Mouse (Mus musculus) kidney, embryonic 16.5 days (tissue): ENCODE data around the gene Plagl1. TPM values are rescaled to one million over a fixed set of nuclear protein-coding genes. Genes with fewer than 3 reads are reported as not detected.
A peak's percentile ranks its signal among the peaks of the same experiment; 100 is the strongest.

Source experiments
- ATAC-seq: fragments of 200-750 bp; cut with Nextera tagmentation; 2 replicates; pipeline ENCODE4 v1.8.0; 2017; ENCODE audit warnings: moderate TSS enrichment; ENCODE audit not compliant: low FRiP score, low TSS enrichment
- H3K27ac ChIP-seq: fragments of 300-500 bp; sonication (generic); 2 replicates; pipeline ENCODE4 v1.5.1; 2014; ENCODE audit warnings: low read length
- H3K27me3 ChIP-seq: fragments of 300-500 bp; sonication (generic); 2 replicates; pipeline ENCODE4 v1.6.1; 2014; ENCODE audit warnings: low read length, control low read depth, mixed read lengths; ENCODE audit not compliant: insufficient read depth
- H3K36me3 ChIP-seq: fragments of 300-500 bp; sonication (generic); 2 replicates; pipeline ENCODE4 v1.6.1; 2014; ENCODE audit warnings: low read length, control low read depth, mixed read lengths; ENCODE audit not compliant: insufficient read depth
- H3K4me1 ChIP-seq: fragments of 300-500 bp; sonication (generic); 2 replicates; pipeline ENCODE4 v1.6.1; 2014; ENCODE audit warnings: low read length, control low read depth, mixed read lengths; ENCODE audit not compliant: insufficient read depth
- H3K4me2 ChIP-seq: fragments of 300-500 bp; sonication (generic); replicated peaks from 2 replicates; pipeline ENCODE4 v1.6.1; 2014; ENCODE audit warnings: low read depth, low read length
- H3K4me3 ChIP-seq: fragments of 300-500 bp; sonication (generic); 2 replicates; pipeline ENCODE4 v1.5.1; 2014; ENCODE audit warnings: mild to moderate bottlenecking, low read length
- H3K9ac ChIP-seq: fragments of 300-500 bp; sonication (generic); replicated peaks from 2 replicates; pipeline ENCODE4 v1.6.1; 2014; ENCODE audit warnings: low read length
- H3K9me3 ChIP-seq: fragments of 300-500 bp; sonication (generic); 2 replicates; pipeline ENCODE4 v1.6.1; 2016; ENCODE audit warnings: low read length, control low read depth
- WGBS: fragments of 180-500 bp; shearing (Covaris S2); extraction: QIAGEN DNeasy Blood & Tissue Kit; methylation state at CpG from one replicate; pipeline ENCODE4 v1.1.7; 2014; 5-methylcytosine and 5-hydroxymethylcytosine counted together
- polyA plus RNA-seq: library from polyadenylated mRNA; unstranded; fragments of >200 nt; fragmentation: Nextera tagmentation; extraction: Ambion mirVana; gene quantifications from 2 replicates; pipeline ENCODE4 v1.2.1, GENCODE M21; 2015

Gene Plagl1
- polyA plus RNA-seq, 1 experiment from 2014 or later = 83.8 TPM

DNA sequence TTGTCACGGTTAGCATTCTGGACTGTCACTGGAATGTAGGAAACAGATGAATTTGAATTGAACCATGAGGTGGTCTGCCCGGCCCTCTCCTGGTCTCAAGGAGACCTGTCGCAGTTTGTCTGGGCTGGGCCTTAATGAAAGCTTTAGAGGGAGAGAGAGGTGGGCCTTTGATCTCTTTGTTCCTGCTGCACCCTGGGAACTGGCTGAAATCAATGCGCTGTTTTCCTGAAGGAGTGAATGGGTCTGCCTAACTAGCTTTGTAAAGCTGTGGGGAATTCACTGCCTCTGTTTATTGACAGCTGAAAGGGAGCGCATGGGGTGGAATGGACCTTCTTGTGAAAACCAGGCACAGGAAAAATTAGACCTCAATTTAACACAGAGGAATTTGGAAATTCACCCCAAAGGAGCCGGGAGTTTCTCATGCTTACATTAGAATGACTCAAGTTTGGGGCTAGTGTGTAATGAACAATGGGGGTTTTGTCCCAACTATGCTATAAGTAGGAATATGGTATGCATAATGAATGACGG is 47.8 kb downstream of the Plagl1 start:
- Histone ChIP-seq H3K9me3 (no peaks in the 10 kb centered on the region), H3K27me3 (no peaks in the 10 kb centered on the region), H3K36me3 (no peaks in the 10 kb centered on the region), H3K9ac (peak overlapping the region; percentile 3; the same call in 1 of the 2 replicates), H3K27ac (peak overlapping the region; percentile 56), H3K4me1 (peaks cover 49% of the 10 kb centered on the region), H3K4me2 (no peak overlapping the region), H3K4me3 (no peak overlapping the region)
- 22% methylated on average over 7 of the region's 7 CpGs for WGBS
- ATAC-seq = no peak

GRCm38 (mm10) chr10:13108847-13109246 is 48.5 kb downstream of the Plagl1 start:
- no peak for ATAC-seq

DNA sequence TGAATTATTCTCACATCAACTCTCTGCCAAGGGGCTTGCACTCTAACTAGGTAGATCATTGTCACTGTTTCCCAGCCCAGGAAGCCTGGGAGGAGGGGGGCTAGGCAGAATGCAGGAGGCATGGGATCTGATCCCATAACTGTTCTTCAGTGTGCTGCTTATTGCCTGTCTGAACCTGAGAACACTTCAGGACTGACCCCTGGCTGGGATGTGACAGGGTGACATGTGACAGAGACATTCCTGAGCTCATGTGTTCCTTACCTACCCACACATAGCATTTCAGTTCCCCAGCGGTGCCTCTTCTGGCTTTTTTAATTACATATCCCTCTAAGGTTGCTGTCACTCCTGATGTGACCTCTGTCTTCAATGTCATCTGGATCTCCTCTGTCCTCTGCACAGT is 49.5 kb downstream of the Plagl1 start:
- Histone ChIP-seq H3K4me3 (no peak overlapping the region), H3K9me3 (no peaks in the 10 kb centered on the region), H3K9ac (no peak overlapping the region), H3K36me3 (no peaks in the 10 kb centered on the region), H3K4me2 (no peak overlapping the region), H3K27me3 (no peaks in the 10 kb centered on the region), H3K4me1 (peaks cover 57% of the 10 kb centered on the region), H3K27ac (no peak overlapping the region)
- WGBS = 58% methylated on average over 1 of the region's 1 CpGs
- ATAC-seq = peak; percentile 46

More at GRCm38 (mm10) chr10:13108847-13109246, 48.5 kb downstream of the Plagl1 start:
- Histone ChIP-seq H3K4me2 (no peak overlapping the region), H3K4me1 (peaks cover 56% of the 10 kb centered on the region), H3K27ac (peak overlapping the region; percentile 56; the same call in 1 of the 2 replicates), H3K4me3 (no peak overlapping the region), H3K9ac (no peak overlapping the region), H3K36me3 (no peaks in the 10 kb centered on the region), H3K27me3 (no peaks in the 10 kb centered on the region), H3K9me3 (no peaks in the 10 kb centered on the region)
- WGBS = 29% methylated on average over 4 of the region's 4 CpGs

DNA sequence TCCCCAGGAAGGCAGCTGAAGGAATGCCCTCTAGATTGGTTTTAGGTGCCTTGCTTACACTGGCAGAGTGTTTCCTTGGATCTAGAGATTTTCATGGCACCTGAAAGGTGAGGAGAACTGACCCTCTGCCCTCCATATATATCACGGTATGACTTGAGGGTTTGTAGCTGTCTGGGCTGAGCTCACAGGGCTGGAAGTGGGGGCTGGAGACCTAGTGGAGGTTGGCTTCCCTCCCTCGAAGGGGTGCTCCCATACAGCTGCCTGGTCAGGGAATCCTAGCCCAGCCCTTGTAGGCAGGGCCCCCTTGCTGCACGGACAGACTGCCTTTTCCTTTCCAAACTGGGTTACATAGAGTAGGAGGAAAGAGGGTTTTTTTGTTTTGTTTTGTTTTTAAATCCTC is 52.5 kb downstream of the Plagl1 start:
- no peak overlapping the region for H3K4me2 ChIP-seq
- peak overlapping the region; percentile 64 for H3K27ac ChIP-seq
- 17% methylated on average over 3 of the region's 3 CpGs for WGBS

DNA sequence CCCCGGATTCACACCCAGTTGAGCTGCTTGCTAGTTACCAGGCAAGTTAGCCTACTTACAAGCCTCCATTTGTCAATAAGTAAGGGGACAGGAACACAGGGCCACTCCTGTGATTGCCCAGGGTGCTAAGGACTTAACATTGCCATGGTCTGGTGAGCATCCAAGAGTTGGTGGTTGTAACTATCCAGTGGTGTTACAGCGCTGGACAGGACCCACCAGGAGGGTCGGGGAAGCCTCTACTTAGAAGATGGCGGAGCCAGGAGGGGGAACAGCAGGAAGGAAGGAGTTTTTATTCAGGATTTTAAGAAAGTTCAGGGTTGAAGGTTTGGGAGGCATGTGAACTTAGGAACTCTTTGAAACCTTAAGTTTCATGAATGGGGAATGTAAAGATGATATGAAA is 53.3 kb downstream of the Plagl1 start:
- ATAC-seq = no peak
- H3K27ac ChIP-seq = no peak overlapping the region
- WGBS = 60% methylated on average over 4 of the region's 4 CpGs

More for the DNA sequence above, 52.5 kb downstream of the Plagl1 start:
- Histone ChIP-seq H3K4me3 (no peak overlapping the region), H3K9me3 (no peaks in the 10 kb centered on the region), H3K4me1 (peaks cover 54% of the 10 kb centered on the region), H3K9ac (no peak overlapping the region), H3K36me3 (no peaks in the 10 kb centered on the region), H3K27me3 (no peaks in the 10 kb centered on the region)
- peak; percentile 62; the same call in 1 of the 2 replicates for ATAC-seq

DNA sequence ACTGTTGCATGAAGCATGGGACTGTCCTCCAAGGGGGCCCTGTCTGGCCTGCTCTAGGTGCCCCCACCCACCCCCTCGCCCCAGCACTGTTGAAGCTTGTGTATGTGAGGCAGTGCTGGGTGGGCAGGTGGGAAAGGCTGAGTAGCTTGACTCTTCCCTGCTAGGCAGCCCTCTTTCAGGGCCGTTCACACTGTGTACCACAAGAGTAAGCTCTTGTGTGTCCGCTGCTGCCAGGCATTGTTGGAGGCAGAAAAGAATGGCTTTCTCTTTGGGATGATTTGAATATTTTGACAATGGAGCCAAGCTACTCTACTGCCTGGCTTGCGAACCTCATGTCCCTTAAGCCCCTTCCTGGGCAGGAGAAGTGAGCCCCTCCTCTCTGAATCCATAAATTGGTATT is 54.7 kb downstream of the Plagl1 start:
- Histone ChIP-seq H3K9me3 (no peaks in the 10 kb centered on the region), H3K9ac (no peak overlapping the region), H3K27me3 (no peaks in the 10 kb centered on the region), H3K4me2 (no peak overlapping the region), H3K36me3 (no peaks in the 10 kb centered on the region), H3K4me1 (peaks cover 33% of the 10 kb centered on the region), H3K27ac (no peak overlapping the region), H3K4me3 (no peak overlapping the region)
- ATAC-seq = no peak
- 85% methylated on average over 4 of the region's 4 CpGs for whole genome bisulfite sequencing

More for the DNA sequence above, 53.3 kb downstream of the Plagl1 start:
- no peak overlapping the region for H3K4me2 ChIP-seq
- no peaks in the 10 kb centered on the region for H3K27me3 ChIP-seq
- no peak overlapping the region for H3K9ac ChIP-seq
- H3K4me1 ChIP-seq = peaks cover 46% of the 10 kb centered on the region
- no peaks in the 10 kb centered on the region for H3K9me3 ChIP-seq
- H3K4me3 ChIP-seq = no peak overlapping the region
- H3K36me3 ChIP-seq = no peaks in the 10 kb centered on the region

DNA sequence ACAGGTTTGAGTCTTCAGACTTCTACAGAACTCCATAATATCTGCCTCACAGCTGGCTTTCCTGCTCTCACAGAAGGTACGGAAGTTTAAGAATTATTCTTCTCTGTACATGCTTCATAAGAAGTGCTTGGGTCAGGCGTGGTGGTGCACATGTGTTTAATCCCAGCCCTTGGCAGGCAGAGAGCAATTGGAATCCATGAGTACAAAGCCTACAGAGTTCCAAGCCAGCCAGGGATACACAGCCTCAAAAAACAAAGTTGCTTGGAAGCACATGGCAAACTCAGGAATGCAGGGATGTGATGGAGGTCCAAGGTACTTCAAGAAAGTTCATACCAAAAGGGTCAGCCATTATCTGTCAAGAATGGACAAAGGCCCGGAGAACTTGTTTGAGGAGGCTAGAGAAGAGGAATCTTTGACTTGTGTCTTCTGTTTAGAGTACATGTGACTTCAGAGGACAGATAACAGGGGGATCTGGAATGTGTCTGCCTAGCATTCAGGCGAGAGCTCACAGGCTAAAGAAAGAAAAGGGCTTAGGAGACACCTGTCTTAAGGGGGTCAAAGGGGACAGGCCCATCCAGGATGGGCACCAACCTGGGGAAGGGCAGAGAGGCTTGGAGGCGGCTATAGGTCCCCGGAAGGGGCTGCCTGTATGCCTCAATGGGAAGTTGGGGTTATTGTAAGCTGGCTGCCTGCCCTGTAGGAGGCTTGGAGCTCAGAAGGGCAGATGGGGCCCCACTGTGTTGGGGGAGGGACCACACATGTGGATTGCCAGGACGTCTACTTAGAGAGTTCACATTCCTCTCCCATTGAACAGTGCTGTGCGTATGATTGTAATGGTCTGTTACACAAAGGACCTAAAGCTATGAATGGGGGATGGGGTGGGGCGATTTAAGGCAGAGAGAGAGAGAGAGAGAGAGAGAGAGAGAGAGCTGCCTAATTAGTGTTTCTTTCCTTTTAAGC is 56.7 kb downstream of the Plagl1 start:
- peak; percentile 77 for ATAC-seq
- Histone ChIP-seq H3K27me3 (no peaks in the 10 kb centered on the region), H3K27ac (peak overlapping the region; percentile 16; the same call in 1 of the 2 replicates), H3K36me3 (no peaks in the 10 kb centered on the region), H3K9me3 (no peaks in the 10 kb centered on the region), H3K9ac (no peak overlapping the region; the same call in 1 of the 2 replicates), H3K4me2 (no peak overlapping the region), H3K4me3 (no peak overlapping the region), H3K4me1 (peaks cover 29% of the 10 kb centered on the region)
- WGBS = 55% methylated on average over 9 of the region's 9 CpGs

DNA sequence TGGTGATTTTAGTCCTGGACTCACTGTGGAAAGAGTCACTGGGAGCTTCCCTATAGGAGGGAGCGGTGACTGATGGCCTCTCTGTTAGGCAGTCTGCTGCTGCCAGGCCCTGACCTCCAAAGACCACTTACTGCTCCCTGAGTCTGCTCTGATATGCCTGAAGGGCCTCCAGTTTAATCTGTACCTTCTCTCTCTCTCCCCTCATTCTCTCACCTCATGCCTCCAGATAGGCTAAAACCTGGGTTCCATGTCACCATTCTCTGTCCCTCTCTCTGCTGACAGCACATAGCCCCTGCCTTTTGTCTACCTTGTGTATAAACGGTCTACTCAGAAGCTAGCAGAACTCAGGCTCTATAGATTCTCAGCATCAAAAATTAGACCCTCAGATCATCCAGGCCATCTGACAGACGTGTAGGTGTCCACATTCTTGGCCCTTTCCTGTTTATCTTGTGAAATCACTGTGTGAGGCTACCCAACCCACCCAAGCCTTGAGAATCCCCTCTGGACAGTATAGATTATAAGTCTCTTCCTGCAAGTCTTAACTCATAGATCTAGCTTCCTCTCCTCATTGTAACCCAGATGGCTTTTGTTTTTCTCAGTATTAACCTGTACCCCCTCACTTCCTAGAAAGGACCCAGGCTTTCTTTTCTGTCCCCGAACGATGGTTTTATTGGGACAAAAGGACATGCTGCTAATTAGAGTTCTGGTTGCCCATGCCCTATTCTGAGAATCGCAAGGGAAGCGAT is 57.9 kb downstream of the Plagl1 start:
- Histone ChIP-seq H3K9me3 (no peaks in the 10 kb centered on the region), H3K27ac (0 out of 2 replicates have a peak overlapping the region, but pooled peaks have one; percentile 10), H3K27me3 (no peaks in the 10 kb centered on the region), H3K4me3 (no peak overlapping the region), H3K4me2 (no peak overlapping the region), H3K9ac (no peak overlapping the region), H3K36me3 (no peaks in the 10 kb centered on the region), H3K4me1 (peaks cover 16% of the 10 kb centered on the region)
- WGBS = 64% methylated on average over 7 of the region's 7 CpGs
- no peak for ATAC-seq

DNA sequence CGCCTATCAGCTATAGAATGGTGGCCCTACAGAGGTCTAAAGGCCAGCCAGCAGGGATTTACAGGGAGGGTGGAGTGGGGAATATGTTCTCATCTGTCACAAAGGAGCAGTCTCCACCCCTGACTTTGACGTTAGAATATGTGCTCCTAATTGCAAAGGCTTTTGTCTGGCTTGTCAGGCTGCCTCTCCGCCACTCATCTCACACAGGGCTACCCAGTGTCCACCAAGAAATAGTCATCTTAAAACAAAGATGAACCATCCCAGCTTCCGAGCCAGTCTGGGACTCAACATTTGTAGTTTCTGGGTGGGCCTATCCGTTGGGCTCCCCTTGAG is 58.4 kb downstream of the Plagl1 start:
- Histone ChIP-seq H3K27me3 (no peaks in the 10 kb centered on the region), H3K27ac (peak overlapping the region; percentile 17), H3K4me1 (peaks cover 12% of the 10 kb centered on the region), H3K4me2 (no peak overlapping the region), H3K4me3 (no peak overlapping the region), H3K9me3 (no peaks in the 10 kb centered on the region), H3K36me3 (no peaks in the 10 kb centered on the region), H3K9ac (no peak overlapping the region)
- WGBS = 62% methylated on average over 5 of the region's 5 CpGs
- ATAC-seq = no peak
